Mouse (Mus musculus): ENCODE data around the gene Ly6g5c. TPM values are rescaled to one million over a fixed set of nuclear protein-coding genes. Genes with fewer than 3 reads are reported as not detected.
"Not testable (repeated sequence)": the region's sequence is repeated elsewhere in the genome, so short reads cannot be mapped to it uniquely, and the experiment has no call there.

Gene Ly6g5c
- total RNA-seq, 2 experiments from 2014 or later, result not detected

GRCm38 (mm10) chr17:35121143-35121799 is 13.2 kb downstream of the Ly6g5c start, which contains the start of gene Gpank1:
Gene Gpank1, plus strand, starts transcription at chr17:35121455.
- H3K27ac ChIP-seq, result peak within 1 kb of the TSS; percentile 92
- peak; percentile 96 to 98 for DNase-seq (ENCODE audit: extremely low spot score in 1 of 2, low spot score in 2 of 2)
- TF ChIP-seq CTCF (IDR thresholded peaks at IDR 0.05), result no peak
- intact Hi-C loops (cut with DNase I), result loop anchor here (1.0 to 5.0 kb wide), 3 partner anchors 14 to 119 kb away; partner anchors contain the start of genes Bag6, Nfkbil1 and Vars
- H3K4me3 ChIP-seq, result peak within 1 kb of the TSS; percentile 97

DNA sequence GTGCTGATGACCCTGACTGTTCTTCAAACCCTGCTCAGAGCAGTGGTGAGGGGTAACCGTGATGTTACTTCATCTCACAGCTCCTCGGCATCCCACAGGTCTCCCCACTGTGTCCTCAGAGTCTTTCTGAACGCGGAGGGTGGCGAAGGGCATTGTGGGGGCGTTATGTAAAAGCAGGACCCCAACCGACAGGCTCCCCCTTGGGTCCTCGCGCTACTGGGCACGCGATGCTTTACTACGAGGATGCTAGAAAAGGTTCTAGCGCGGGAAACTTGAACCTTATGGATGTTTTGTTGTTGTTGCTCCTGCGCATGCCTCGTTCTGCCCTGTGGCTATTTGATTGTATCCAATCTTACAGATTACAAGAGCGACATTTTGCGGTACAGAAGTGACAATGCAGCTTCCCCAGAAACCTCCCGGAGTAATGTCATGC is 13.8 kb downstream of the Ly6g5c start, which contains the start of gene Csnk2b:
Gene Csnk2b (minus strand): TSS at position 183 of the 433 bp plus-strand sequence.
- intact Hi-C loops (cut with DNase I), result loop anchor here (1.0 to 5.0 kb wide), 3 partner anchors 13 to 120 kb away; partner anchors contain the start of genes Bag6, Nfkbil1 and Vars
- peak; percentile 59 to 62 for DNase-seq (ENCODE audit: extremely low spot score in 1 of 2, low spot score in 2 of 2)
- H3K27ac ChIP-seq, result peak within 1 kb of the TSS; percentile 92
- H3K4me3 ChIP-seq, result peak within 1 kb of the TSS; percentile 97
- TF ChIP-seq CTCF (IDR thresholded peaks at IDR 0.05), result peak; percentile 48

DNA sequence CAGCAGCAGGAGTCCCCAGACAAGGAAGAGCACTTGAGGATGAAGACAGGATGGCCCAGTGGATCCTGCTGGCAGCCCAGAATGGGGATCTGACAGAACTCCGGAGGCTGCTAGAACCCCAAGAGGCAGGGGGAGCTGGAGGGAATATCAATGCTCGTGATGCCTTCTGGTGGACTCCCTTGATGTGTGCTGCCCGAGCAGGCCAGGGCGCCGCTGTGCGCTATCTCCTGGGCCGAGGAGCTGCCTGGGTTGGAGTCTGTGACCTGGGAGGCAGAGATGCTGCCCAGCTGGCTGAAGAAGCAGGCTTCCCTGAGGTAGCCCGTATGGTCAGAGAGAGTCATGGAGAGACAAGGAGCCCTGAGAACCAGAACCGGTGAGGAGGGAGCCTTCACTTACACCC is 15.2 kb downstream of the Ly6g5c start:
- DNase-seq (ENCODE audit: extremely low spot score in 1 of 2, low spot score in 2 of 2); H3K4me3 ChIP-seq; H3K27ac ChIP-seq: not testable (repeated sequence)
- intact Hi-C loops (cut with DNase I), result loop anchor here (5.0 kb wide), 2 partner anchors 114 to 121 kb away; partner anchors contain the start of genes Nfkbil1 and Vars

- not testable (repeated sequence) for H3K27ac ChIP-seq; H3K4me3 ChIP-seq; DNase-seq (ENCODE audit: extremely low spot score in 1 of 2, low spot score in 2 of 2)
- intact Hi-C loops (cut with DNase I), result loop anchor here (5.0 kb wide), 2 partner anchors 113 to 122 kb away; partner anchors contain the start of genes Nfkbil1 and Vars
Measured at GRCm38 (mm10) chr17:35124261-35124896, 16.3 kb downstream of the Ly6g5c start.

GRCm38 (mm10) chr17:35125081-35125480 is 17.0 kb downstream of the Ly6g5c start:
- no peak overlapping the region; the same call in 1 of the 2 replicates for H3K27ac ChIP-seq
- no peak for DNase-seq (ENCODE audit: extremely low spot score in 1 of 2, low spot score in 2 of 2)
- no peak for TF ChIP-seq CTCF (IDR thresholded peaks at IDR 0.05)
- intact Hi-C loops (cut with DNase I), result no loop called here
- no peak overlapping the region; the same call in 1 of the 2 replicates for H3K4me3 ChIP-seq

DNA sequence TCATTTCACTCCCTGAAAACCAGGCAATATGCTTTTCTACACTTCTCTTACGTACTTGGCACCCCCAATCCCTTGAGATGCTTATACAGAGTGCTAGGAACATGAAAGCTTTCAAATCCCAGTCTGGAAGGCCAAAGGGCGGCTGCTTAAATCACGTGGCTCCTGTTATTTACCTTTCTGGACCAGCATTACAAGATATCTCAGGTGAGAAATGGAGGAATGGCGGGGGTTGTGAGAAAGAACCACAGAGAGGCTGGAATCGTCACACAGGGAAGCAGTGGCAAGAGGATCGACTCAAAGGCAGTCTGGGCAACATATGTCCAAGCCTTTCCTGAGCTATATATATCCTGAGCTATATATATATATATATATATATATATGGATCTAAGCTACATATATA is 17.5 kb downstream of the Ly6g5c start:
- intact Hi-C loops (cut with DNase I), result no loop called here
- DNase-seq (ENCODE audit: extremely low spot score in 1 of 2, low spot score in 2 of 2), result no peak
- no peak for TF ChIP-seq CTCF (IDR thresholded peaks at IDR 0.05)
- Histone ChIP-seq H3K27ac (peak overlapping the region; percentile 96), H3K4me3 (peak overlapping the region; percentile 62)

- intact Hi-C loops (cut with DNase I), result no loop called here
- TF ChIP-seq CTCF (IDR thresholded peaks at IDR 0.05), result no peak
- H3K27ac ChIP-seq, result peak within 1 kb of the TSS; percentile 96
- DNase-seq (ENCODE audit: extremely low spot score in 1 of 2, low spot score in 2 of 2), result peak; percentile 70 to 72
- H3K4me3 ChIP-seq, result peak within 1 kb of the TSS; percentile 62
Measured at GRCm38 (mm10) chr17:35126206-35126611, 18.1 kb downstream of the Ly6g5c start, which contains the start of gene D17H6S53E. Gene D17H6S53E, plus strand, starts transcription at chr17:35126373.

DNA sequence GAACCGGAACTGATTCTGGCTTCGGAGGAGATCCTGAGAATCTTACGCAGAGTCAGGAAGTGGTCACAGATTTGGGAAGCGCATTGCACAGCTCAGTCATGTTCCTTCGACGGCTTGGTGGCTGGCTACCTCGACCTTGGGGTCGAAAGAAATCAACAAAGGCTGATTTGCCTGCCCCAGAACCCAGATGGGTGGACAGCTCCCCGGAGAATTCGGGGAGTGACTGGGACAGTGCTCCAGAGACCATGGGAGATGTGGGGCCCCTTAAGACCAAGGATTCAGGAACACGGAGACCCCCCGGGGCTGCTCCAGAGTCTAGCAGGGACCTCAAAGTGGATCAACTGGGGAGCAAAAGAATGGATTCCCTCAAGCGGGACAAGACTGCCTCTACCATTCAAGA is 18.9 kb downstream of the Ly6g5c start:
- peak overlapping the region; percentile 62 for H3K4me3 ChIP-seq
- TF ChIP-seq CTCF (IDR thresholded peaks at IDR 0.05), result no peak
- intact Hi-C loops (cut with DNase I), result no loop called here
- DNase-seq (ENCODE audit: extremely low spot score in 1 of 2, low spot score in 2 of 2), result no peak
- H3K27ac ChIP-seq, result peak overlapping the region; percentile 96; the same call in 1 of the 2 replicates

- Histone ChIP-seq H3K4me3 (no peak overlapping the region), H3K27ac (no peak overlapping the region)
- intact Hi-C loops (cut with DNase I), result no loop called here
- no peak for TF ChIP-seq CTCF (IDR thresholded peaks at IDR 0.05)
- no peak for DNase-seq (ENCODE audit: extremely low spot score in 1 of 2, low spot score in 2 of 2)
Measured at GRCm38 (mm10) chr17:35128996-35129395, 20.9 kb downstream of the Ly6g5c start.

- TF ChIP-seq CTCF (IDR thresholded peaks at IDR 0.05), result no peak
- Histone ChIP-seq H3K27ac (no peak overlapping the region), H3K4me3 (no peak overlapping the region)
- intact Hi-C loops (cut with DNase I), result no loop called here
- DNase-seq (ENCODE audit: extremely low spot score in 1 of 2, low spot score in 2 of 2), result no peak
Measured at GRCm38 (mm10) chr17:35131038-35131437, 23.0 kb downstream of the Ly6g5c start.

DNA sequence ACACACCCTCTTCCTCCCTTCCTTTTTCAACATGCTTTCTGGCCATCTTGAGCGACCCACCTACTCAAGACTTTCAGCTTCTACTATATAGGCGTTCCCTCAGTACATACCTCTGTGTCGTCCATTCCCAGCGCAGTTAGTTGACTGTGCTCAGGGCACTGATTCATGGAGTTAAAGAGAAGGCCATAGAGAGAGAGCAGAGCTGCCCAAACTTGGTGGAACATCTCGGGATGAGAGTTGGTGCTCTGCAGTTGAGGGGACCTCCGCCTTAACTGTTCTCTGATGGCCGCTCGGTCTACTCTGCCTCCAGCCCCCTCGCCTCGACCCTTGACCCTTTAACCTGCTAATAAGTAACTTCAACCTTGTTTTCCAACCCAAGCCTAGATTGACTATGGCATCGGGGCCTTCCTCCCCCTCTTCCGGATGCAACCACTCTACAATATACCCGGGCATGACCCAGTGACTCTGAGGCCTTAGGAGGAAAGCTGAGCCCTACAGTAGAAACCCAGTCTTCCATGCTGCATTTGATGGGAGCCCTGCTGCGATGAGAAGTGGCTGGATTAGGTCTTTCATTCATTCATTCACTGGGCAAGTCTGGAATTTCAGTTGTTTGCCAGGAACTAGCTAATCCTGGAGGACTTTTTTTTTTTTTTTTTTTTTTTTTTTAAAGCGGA is 23.6 kb downstream of the Ly6g5c start, which contains the start of gene Apom:
Gene Apom (minus strand): TSS at position 551 of the 674 bp plus-strand sequence.
- Histone ChIP-seq H3K4me3 (no peak within 1 kb of the TSS), H3K27ac (no peak within 1 kb of the TSS)
- no peak for TF ChIP-seq CTCF (IDR thresholded peaks at IDR 0.05)
- DNase-seq (ENCODE audit: extremely low spot score in 1 of 2, low spot score in 2 of 2), result no peak
- intact Hi-C loops (cut with DNase I), result no loop called here

Data from left cerebral cortex, adult 2 months (tissue).